In the genomic region with DNA sequence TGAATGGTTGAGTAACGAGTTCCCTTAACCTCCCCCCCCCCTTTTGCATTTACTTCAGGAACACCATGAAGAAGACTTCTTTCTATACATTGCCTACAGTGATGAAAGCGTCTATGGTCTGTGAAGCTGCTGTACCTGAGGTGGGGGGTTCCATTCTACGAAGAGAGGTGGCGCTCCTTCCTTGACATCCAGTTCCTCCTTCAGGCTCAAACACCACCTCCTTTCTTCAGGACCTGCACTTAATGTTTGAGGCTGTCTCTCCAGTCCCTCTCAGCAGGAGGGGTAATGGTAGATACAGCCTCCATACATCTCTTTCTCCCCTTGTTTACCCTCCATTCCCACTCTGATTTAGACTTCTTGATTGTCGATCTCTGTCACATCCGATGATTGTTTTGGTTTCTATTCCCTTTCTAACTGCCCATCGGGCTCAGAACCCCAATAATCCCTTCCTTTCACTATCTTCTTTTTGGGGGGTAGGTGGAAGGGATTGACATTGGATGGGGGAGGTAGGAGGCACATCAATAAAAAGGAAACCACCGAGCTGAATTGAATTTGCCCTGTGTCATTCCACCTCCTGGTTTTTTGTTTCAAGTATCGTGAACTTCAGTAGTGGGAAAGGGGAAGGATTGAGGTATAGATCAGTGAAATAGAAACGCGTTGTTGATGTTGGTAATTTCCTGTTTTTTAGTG, we compare ENCODE assay signal across 1 mouse cellular context.
TF ChIP-seq lines count a peak whose summit lies in the region.

No protein-coding gene starts in this region.

TF ChIP-seq in CH12.LX, 34 proteins besides CTCF, POLR2A, EP300 and RAD21:
- no peak for TF ChIP-seq UBTF (IDR thresholded peaks at IDR 0.05; ENCODE audit: low read depth, low read length)
